25 mouse cellular contexts compared by ENCODE assay signal in the genomic region with DNA sequence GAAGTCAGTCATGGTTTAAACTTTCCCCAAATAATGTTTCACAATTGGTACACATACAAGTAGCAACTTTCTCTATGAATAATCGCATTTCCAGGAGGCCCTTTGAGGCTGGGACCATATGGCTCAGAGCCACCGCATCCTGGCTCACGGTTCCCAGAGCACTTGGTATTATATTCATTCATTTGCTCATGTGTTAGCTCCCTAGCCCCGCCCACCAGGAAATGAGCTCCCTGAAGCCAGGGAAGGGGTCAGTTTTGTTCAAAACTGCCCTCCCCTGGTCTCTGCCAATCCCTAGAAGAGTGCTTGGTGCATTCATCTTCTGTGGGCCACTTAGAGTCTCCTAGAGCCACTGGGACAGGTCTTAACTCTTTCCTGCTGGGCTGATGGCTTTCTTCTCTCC.
DNase-seq lines count a peak whose midpoint lies in the region; ATAC-seq and TF ChIP-seq lines count a peak whose summit lies in the region.
"Had no signal": no experiment of that assay in that cellular context is flagged by ENCODE, and none has a peak within 500 bp of the region (broad histone marks: within the 10 kb centered on the region; RNA-seq: fewer than 3 reads in every experiment).

No protein-coding gene starts in this region.

- H3K9me3 ChIP-seq in lung, embryonic 14.5 days (ENCODE audit: low read depth, low read length): no peaks in the 10 kb centered on the region
- H3K9me3 ChIP-seq in lung, postnatal 0 days (ENCODE audit: low read length): no peaks in the 10 kb centered on the region
- H3K9me3 ChIP-seq: embryonic facial prominence, embryonic 13.5 days; limb, embryonic 12.5 days had no signal

- intact Hi-C loops in heart, postnatal 36 days (cut with DNase I): loop anchor here (1.0 to 10.0 kb wide), 2 partner anchors 294 to 385 kb away; no protein-coding TSS in a partner anchor

- no peak overlapping the region for H3K27ac ChIP-seq in lung, embryonic 14.5 days (ENCODE audit: low read depth)
- H3K27ac ChIP-seq in lung, postnatal 0 days (ENCODE audit: low read length): no peak overlapping the region
- H3K27ac ChIP-seq: embryonic facial prominence, embryonic 13.5 days; hindbrain, postnatal 0 days; limb, embryonic 12.5 days; macrophage had no signal

- no peak overlapping the region for H3K4me2 ChIP-seq in lung, embryonic 14.5 days
- H3K4me2 ChIP-seq in lung, postnatal 0 days (replicated peaks; ENCODE audit: low read depth, low read length): no peak overlapping the region
- H3K4me2 ChIP-seq: embryonic facial prominence, embryonic 13.5 days; heart, embryonic 11.5 days; limb, embryonic 12.5 days; liver, embryonic 11.5 days had no signal

- ATAC-seq in lung, embryonic 14.5 days (ENCODE audit: insufficient read depth): no peak
- no peak for ATAC-seq in lung, postnatal 0 days
- ATAC-seq: hindbrain, postnatal 0 days; intestine, embryonic 16.5 days; liver, postnatal 0 days; midbrain, embryonic 16.5 days; Patski had no signal

- no peaks in the 10 kb centered on the region for H3K36me3 ChIP-seq in lung, embryonic 14.5 days (ENCODE audit: insufficient read depth)
- no peaks in the 10 kb centered on the region for H3K36me3 ChIP-seq in lung, postnatal 0 days (ENCODE audit: insufficient read depth, low read length)
- H3K36me3 ChIP-seq: embryonic facial prominence, embryonic 13.5 days; limb, embryonic 12.5 days had no signal

- H3K4me3 ChIP-seq in lung, embryonic 14.5 days (ENCODE audit: low read depth, low read length): no peak overlapping the region
- H3K4me3 ChIP-seq in lung, postnatal 0 days (ENCODE audit: low read depth, low read length): no peak overlapping the region
- H3K4me3 ChIP-seq: embryonic facial prominence, embryonic 13.5 days; limb, embryonic 12.5 days; myocyte had no signal

- H3K4me1 ChIP-seq in lung, embryonic 14.5 days (ENCODE audit: insufficient read depth): no peaks in the 10 kb centered on the region
- H3K4me1 ChIP-seq in lung, postnatal 0 days (ENCODE audit: insufficient read depth, low read depth, low read length): no peaks in the 10 kb centered on the region

- no peak for TF ChIP-seq CTCF in lung, embryonic 14.5 days (IDR thresholded peaks at IDR 0.05; ENCODE audit: low read depth)
- TF ChIP-seq CTCF in lung, postnatal 0 days (IDR thresholded peaks at IDR 0.05): no peak
- TF ChIP-seq CTCF in brain, embryonic 14.5 days (IDR thresholded peaks at IDR 0.05; ENCODE audit: borderline replicate concordance, extremely low read depth, insufficient read depth, insufficient read length): no peak

- DNase-seq in embryo, embryonic 11 days: peak; percentile 22
- DNase-seq in embryo, embryonic 9.5 days (ENCODE audit: extremely low spot score): no peak
- peak; percentile 72 for DNase-seq in heart, adult 11 months
- no peak for DNase-seq in heart, postnatal 36 days
- peak; percentile 25 for DNase-seq in lung, embryonic 14.5 days
- no peak for DNase-seq in lung, postnatal 0 days (ENCODE audit: low spot score)
- DNase-seq in brain, embryonic 14.5 days (ENCODE audit: low read depth): peak; percentile 31
- DNase-seq in right cerebral cortex, postnatal 4 days: no peak
- DNase-seq: cerebellum, adult 2 months; kidney, adult 9 months; kidney, postnatal 25 days; layer of hippocampus, adult 9-11 months; liver, postnatal 0 days; right cerebral cortex, postnatal 14 days; spleen, adult 18-20 months had no signal

- no peak for TF ChIP-seq EP300 in lung, postnatal 0 days (IDR thresholded peaks at IDR 0.05)

- WGBS in lung, embryonic 14.5 days: 37% methylated on average over 4 of the region's 4 CpGs
- WGBS in lung, postnatal 0 days: 46% methylated on average over 4 of the region's 4 CpGs

- H3K9ac ChIP-seq in lung, embryonic 14.5 days: no peak overlapping the region
- no peak overlapping the region for H3K9ac ChIP-seq in lung, postnatal 0 days (replicated peaks; ENCODE audit: low read depth)
- H3K9ac ChIP-seq: embryonic facial prominence, embryonic 13.5 days; limb, embryonic 12.5 days; liver, postnatal 0 days had no signal

- H3K27me3 ChIP-seq in lung, embryonic 14.5 days (ENCODE audit: insufficient read depth, low read length): no peaks in the 10 kb centered on the region
- no peaks in the 10 kb centered on the region for H3K27me3 ChIP-seq in lung, postnatal 0 days (replicated peaks; ENCODE audit: insufficient read depth, low read length)
- H3K27me3 ChIP-seq: embryonic facial prominence, embryonic 13.5 days; limb, embryonic 12.5 days; Patski had no signal

- no peak for TF ChIP-seq POLR2A in brain, embryonic 14.5 days (IDR thresholded peaks at IDR 0.05; ENCODE audit: borderline replicate concordance, extremely low read depth, insufficient read depth, insufficient read length, poor library complexity, severe bottlenecking)

Comparison
In these comparisons a context has a peak if more than half of its experiments do, and no peak if none do; other contexts are left out.
1. DNase-seq: peak in embryo, embryonic 11 days (single experiment), heart, adult 11 months (single experiment), lung, embryonic 14.5 days (single experiment) and brain, embryonic 14.5 days (single experiment); none in embryo, embryonic 9.5 days (single experiment), heart, postnatal 36 days (0 of 2), lung, postnatal 0 days (single experiment) and right cerebral cortex, postnatal 4 days (single experiment).